Mouse (Mus musculus): Measurements from ENCODE around the gene Kcnq2. TPM values are rescaled to one million over a fixed set of nuclear protein-coding genes. Genes with fewer than 3 reads are reported as not detected.

Gene Kcnq2
- total and polyA plus RNA-seq, 3 experiments, result 0.04 TPM; not detected in 2

DNA sequence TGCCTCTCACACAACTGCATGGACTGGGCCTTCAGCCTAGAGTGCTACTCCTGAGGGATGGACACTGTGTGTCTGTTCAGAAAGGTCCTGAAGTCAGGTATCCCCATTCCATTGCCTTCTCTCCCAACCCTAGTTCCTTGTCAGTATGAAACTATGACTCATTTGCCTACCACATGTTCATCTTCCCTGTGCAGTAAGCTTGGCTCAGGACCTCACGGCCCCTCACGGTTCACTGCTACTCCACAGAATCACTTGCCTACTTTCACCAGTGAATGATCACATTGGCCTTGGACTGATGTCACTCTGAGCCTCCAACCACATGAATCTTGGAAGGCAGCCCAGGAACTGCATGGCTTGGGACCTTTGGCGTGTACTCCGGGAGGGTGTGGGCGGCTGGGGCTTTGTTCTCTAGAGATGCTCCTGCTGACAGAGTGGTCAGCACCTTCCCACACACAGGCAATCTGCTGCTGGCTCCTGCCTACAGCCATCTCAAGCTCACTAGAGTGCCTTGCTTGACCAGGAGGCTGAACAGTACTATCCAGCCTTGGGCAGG lies 4.6 kb upstream of the Kcnq2 start:
- dilution Hi-C loops (cut with MboI; ENCODE audit: extremely low pct_ligation_motif_present, extremely low pct_unique_long_range_greater_than_20kb, low sequenced_read_pairs) (no loop called here), in situ Hi-C loops (cut with MboI; ENCODE audit: low pct_ligation_motif_present, low pct_unique_long_range_greater_than_20kb, low sequenced_read_pairs) (no loop called here)
- DNase-seq (ENCODE audit: extremely low read depth), result no peak
- Histone ChIP-seq H3K79me2 (replicated peaks; ENCODE audit: control insufficient read depth, extremely low read depth, insufficient read depth, poor library complexity, severe bottlenecking) (no peaks in the 10 kb centered on the region), H3K4me3 (replicated peaks in 1 of 3; ENCODE audit: low read depth in 2 of 3, low read length in 2 of 3, poor library complexity in 1 of 3) (no peak overlapping the region), H3K36me3 (replicated peaks in 1 of 2; ENCODE audit: control insufficient read depth in 1 of 2, insufficient read depth in 1 of 2, low read length in 1 of 2) (no peaks in the 10 kb centered on the region), H3K9me3 (replicated peaks; ENCODE audit: low read length) (peaks cover 2% of the 10 kb centered on the region), H3K27me3 (replicated peaks) (peaks cover 64% of the 10 kb centered on the region), H3K27ac (ENCODE audit: insufficient read depth, low read depth) (no peak overlapping the region), H3K9ac (ENCODE audit: insufficient read depth, low read depth) (no peak overlapping the region), H3K4me1 (ENCODE audit: control insufficient read depth in 1 of 2, insufficient read depth in 2 of 2) (no peaks in the 10 kb centered on the region), H3K4me2 (ENCODE audit: insufficient read depth, low read depth, poor library complexity, severe bottlenecking) (no peak overlapping the region)
- TF ChIP-seq MAFK (IDR thresholded peaks at IDR 0.05; ENCODE audit: insufficient replicate concordance, low read length), result no peak
- TF ChIP-seq ELF1 (IDR thresholded peaks at IDR 0.05; ENCODE audit: low read depth, low read length), result no peak
- TF ChIP-seq SIN3A (IDR thresholded peaks at IDR 0.05; ENCODE audit: low read length), result no peak
- TF ChIP-seq CHD2 (IDR thresholded peaks at IDR 0.05; ENCODE audit: low read length), result no peak
- no peak for TF ChIP-seq USF2 (conservative IDR thresholded peaks at IDR 0.05; ENCODE audit: low read depth, low read length)
- no peak for TF ChIP-seq POLR2A (IDR thresholded peaks at IDR 0.05; ENCODE audit: low read depth, low read length)
- TF ChIP-seq EP300 (IDR thresholded peaks at IDR 0.05; ENCODE audit: low read length), result no peak
- no peak for TF ChIP-seq JUN (IDR thresholded peaks at IDR 0.05; ENCODE audit: insufficient read depth, low read depth, low read length)
- TF ChIP-seq ZNF384 (IDR thresholded peaks at IDR 0.05; ENCODE audit: low read depth, low read length), result no peak
- TF ChIP-seq GABPA (IDR thresholded peaks at IDR 0.05; ENCODE audit: insufficient replicate concordance, low read depth, low read length), result no peak
- TF ChIP-seq JUND (conservative IDR thresholded peaks at IDR 0.05; ENCODE audit: low read depth, low read length), result no peak
- no peak for TF ChIP-seq RAD21 (IDR thresholded peaks at IDR 0.05; ENCODE audit: low read depth, low read length)

DNA sequence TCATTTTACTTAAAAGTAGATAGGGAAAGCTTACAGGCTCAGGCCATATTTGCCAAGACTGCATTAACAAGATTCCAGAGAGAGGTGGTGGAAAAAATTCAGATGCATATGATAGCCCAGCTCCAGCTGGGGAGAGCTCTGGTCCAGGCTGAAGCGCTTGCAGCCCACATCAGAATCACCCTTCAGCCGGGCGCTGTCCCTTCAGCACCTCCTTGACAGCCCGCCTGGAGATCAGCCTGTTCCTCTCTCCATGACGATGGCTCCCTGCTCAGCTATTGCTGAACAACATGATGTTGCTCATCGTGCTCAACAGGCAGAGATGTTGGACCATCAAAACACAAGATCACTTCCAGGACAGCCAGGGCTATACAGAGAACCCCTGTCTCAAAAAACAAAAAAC lies 1.8 kb upstream of the Kcnq2 start:
- H3K9me3 ChIP-seq (replicated peaks; ENCODE audit: low read length), result peaks cover 4% of the 10 kb centered on the region
- peak; percentile 19 for DNase-seq (ENCODE audit: extremely low read depth)
- dilution Hi-C loops (cut with MboI; ENCODE audit: extremely low pct_ligation_motif_present, extremely low pct_unique_long_range_greater_than_20kb, low sequenced_read_pairs), result no loop called here
- no peaks in the 10 kb centered on the region for H3K79me2 ChIP-seq (replicated peaks; ENCODE audit: control insufficient read depth, extremely low read depth, insufficient read depth, poor library complexity, severe bottlenecking)
- no peak overlapping the region for H3K9ac ChIP-seq (ENCODE audit: insufficient read depth, low read depth)
- no peaks in the 10 kb centered on the region for H3K36me3 ChIP-seq (replicated peaks in 1 of 2; ENCODE audit: control insufficient read depth in 1 of 2, insufficient read depth in 1 of 2, low read length in 1 of 2)
- H3K27me3 ChIP-seq (replicated peaks), result peaks cover 60% of the 10 kb centered on the region
- H3K27ac ChIP-seq (ENCODE audit: insufficient read depth, low read depth), result no peak overlapping the region
- no peak overlapping the region for H3K4me3 ChIP-seq (replicated peaks in 1 of 3; ENCODE audit: low read depth in 2 of 3, low read length in 2 of 3, poor library complexity in 1 of 3)
- TF ChIP-seq ETS1 (conservative IDR thresholded peaks at IDR 0.05; ENCODE audit: low read depth, low read length), result no peak
- TF ChIP-seq CHD1 (IDR thresholded peaks at IDR 0.05; ENCODE audit: low read depth, low read length), result no peak
- no peak for TF ChIP-seq E2F4 (IDR thresholded peaks at IDR 0.05; ENCODE audit: insufficient replicate concordance, low read depth, low read length)
- no peak for TF ChIP-seq NRF1 (IDR thresholded peaks at IDR 0.05; ENCODE audit: low read depth, low read length)
- TF ChIP-seq MAZ (IDR thresholded peaks at IDR 0.05; ENCODE audit: low read depth, low read length), result no peak
- TF ChIP-seq TBP (conservative IDR thresholded peaks at IDR 0.05; ENCODE audit: low read depth, low read length), result no peak
- TF ChIP-seq CTCF (conservative IDR thresholded peaks at IDR 0.05 in 1 of 2, IDR thresholded peaks at IDR 0.05 in 1 of 2; ENCODE audit: low read depth in 2 of 2, low read length in 2 of 2), result no peak
- TF ChIP-seq TCF12 (IDR thresholded peaks at IDR 0.05; ENCODE audit: low read depth, low read length), result no peak
- no peak for TF ChIP-seq KAT2A (IDR thresholded peaks at IDR 0.05; ENCODE audit: insufficient replicate concordance, low read length)
- no peaks in the 10 kb centered on the region for H3K4me1 ChIP-seq (ENCODE audit: control insufficient read depth in 1 of 2, insufficient read depth in 2 of 2)
- in situ Hi-C loops (cut with MboI; ENCODE audit: low pct_ligation_motif_present, low pct_unique_long_range_greater_than_20kb, low sequenced_read_pairs), result no loop called here
- H3K4me2 ChIP-seq (ENCODE audit: insufficient read depth, low read depth, poor library complexity, severe bottlenecking), result no peak overlapping the region

Measured in CH12.LX (cell line).